Mouse (Mus musculus) stomach, postnatal 0 days (tissue): Measurements from ENCODE around the gene Ryr1.

Source experiments
- CTCF ChIP-seq: IDR thresholded peaks from 2 replicates; pipeline ENCODE4 v1.5.1; 2016; ENCODE audit warnings: antibody characterized with exemption, low read depth, mild to moderate bottlenecking, moderate library complexity
- EP300 ChIP-seq: optimal IDR thresholded peaks from 2 replicates; pipeline ENCODE3; 2016; ENCODE audit warnings: antibody characterized with exemption

- TF ChIP-seq CTCF, result no peak
- no peak for TF ChIP-seq EP300
Observed at GRCm38 (mm10) chr7:29070364-29071168, 54.4 kb downstream of the Ryr1 start.
